Mouse (Mus musculus) lung, adult 2 months (tissue): ENCODE data around the gene Adora2a.

Experiments used
- CTCF ChIP-seq: fragments of 200-500 bp; IDR thresholded peaks from 2 replicates; pipeline ENCODE4 v1.5.1; 2011; ENCODE audit warnings: mild to moderate bottlenecking, low read length, control low read depth; ENCODE audit not compliant: insufficient read depth
- POLR2A ChIP-seq: fragments of 200-500 bp; IDR thresholded peaks from 2 replicates; pipeline ENCODE4 v1.6.1; 2011; ENCODE audit warnings: low read depth, mild to moderate bottlenecking, control low read depth, low read length, borderline replicate concordance; ENCODE audit errors: extremely low read depth

GRCm38 (mm10) chr10:75355341-75355740 is 38.7 kb downstream of the Adora2a start:
- TF ChIP-seq POLR2A (no peak), CTCF (no peak)
